ENCODE assay signal across 11 mouse cellular contexts in the genomic region with DNA sequence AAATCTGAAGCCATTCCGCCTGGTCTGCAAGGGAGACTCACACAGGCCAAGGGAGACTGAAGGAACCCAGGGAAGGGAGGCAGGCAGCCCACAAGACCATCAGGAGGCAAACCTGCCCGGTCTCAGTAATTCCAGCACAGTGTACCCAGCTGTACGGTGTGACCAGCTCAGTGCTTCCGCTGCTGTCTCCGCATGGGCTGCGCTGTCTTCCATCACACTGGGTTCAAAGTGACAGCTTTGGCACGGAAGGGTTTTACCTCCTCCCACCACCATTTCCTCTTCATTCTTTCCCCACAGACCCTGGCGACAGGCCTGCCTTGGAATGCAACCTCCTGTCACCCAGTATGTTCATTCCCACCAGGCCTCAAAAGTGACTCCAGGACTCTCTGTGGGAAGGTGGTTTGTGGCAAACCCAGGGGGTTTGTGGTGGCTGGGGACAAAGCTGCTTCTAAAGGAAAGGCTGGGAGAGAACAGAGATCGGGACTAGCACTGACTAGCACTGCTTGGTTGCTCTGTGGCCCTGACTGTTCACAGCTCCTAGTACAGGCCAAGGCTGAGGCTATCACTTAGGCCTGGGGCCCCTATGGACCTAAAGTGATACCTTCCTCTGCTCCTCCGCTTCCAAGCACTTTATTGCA.
DNase-seq lines count a peak whose midpoint lies in the region; ATAC-seq and TF ChIP-seq lines count a peak whose summit lies in the region.
"Had no signal": no experiment of that assay in that cellular context is flagged by ENCODE, and none has a peak within 500 bp of the region (broad histone marks: within the 10 kb centered on the region; RNA-seq: fewer than 3 reads in every experiment).

No protein-coding gene starts in this region.

- no peak for TF ChIP-seq CTCF in stomach, postnatal 0 days (IDR thresholded peaks at IDR 0.05; ENCODE audit: low read depth)

- no peak for TF ChIP-seq EP300 in stomach, postnatal 0 days (optimal IDR thresholded peaks at IDR 0.05)

- WGBS in stomach, embryonic 14.5 days, result 48% methylated on average over 10 of the region's 10 CpGs
- 65% methylated on average over 10 of the region's 10 CpGs for WGBS in stomach, postnatal 0 days
- WGBS in limb, embryonic 15.5 days, result 52% methylated on average over 10 of the region's 10 CpGs

- H3K4me1 ChIP-seq in stomach, embryonic 14.5 days (ENCODE audit: control insufficient read depth, insufficient read depth, low read length), result no peaks in the 10 kb centered on the region
- no peaks in the 10 kb centered on the region for H3K4me1 ChIP-seq in stomach, postnatal 0 days (replicated peaks; ENCODE audit: control insufficient read depth, insufficient read depth)
- H3K4me1 ChIP-seq in limb, embryonic 15.5 days, result peaks cover 13% of the 10 kb centered on the region; the same call in 1 of the 2 replicates
- H3K4me1 ChIP-seq: liver, embryonic 15.5 days had no signal

- 0 out of 2 replicates have a peak, but pooled peaks have one; percentile 28 for ATAC-seq in stomach, embryonic 14.5 days (ENCODE audit: insufficient number of reproducible peaks, insufficient read depth, low FRiP score, low read depth)
- ATAC-seq in stomach, postnatal 0 days (ENCODE audit: low FRiP score, low TSS enrichment), result no peak
- ATAC-seq in limb, embryonic 15.5 days (ENCODE audit: insufficient number of reproducible peaks, low FRiP score, low TSS enrichment, low read depth), result peak; percentile 38; the same call in 1 of the 2 replicates
- ATAC-seq: Patski had no signal

- no peak overlapping the region for H3K4me2 ChIP-seq in stomach, embryonic 14.5 days (replicated peaks; ENCODE audit: low read depth, low read length)
- H3K4me2 ChIP-seq in stomach, postnatal 0 days (replicated peaks; ENCODE audit: low read depth), result no peak overlapping the region
- H3K4me2 ChIP-seq in limb, embryonic 15.5 days, result no peak overlapping the region
- H3K4me2 ChIP-seq: liver, embryonic 15.5 days had no signal

- no peak overlapping the region for H3K4me3 ChIP-seq in stomach, embryonic 14.5 days (ENCODE audit: low read depth, low read length)
- H3K4me3 ChIP-seq in stomach, postnatal 0 days (ENCODE audit: low read depth, low read length), result no peak overlapping the region
- no peak overlapping the region for H3K4me3 ChIP-seq in limb, embryonic 15.5 days
- H3K4me3 ChIP-seq: liver, embryonic 15.5 days had no signal

- H3K9ac ChIP-seq in stomach, embryonic 14.5 days (replicated peaks; ENCODE audit: low read depth, low read length), result no peak overlapping the region
- no peak overlapping the region for H3K9ac ChIP-seq in stomach, postnatal 0 days (ENCODE audit: low read length)
- H3K9ac ChIP-seq in limb, embryonic 15.5 days, result no peak overlapping the region
- H3K9ac ChIP-seq: liver, embryonic 15.5 days had no signal

- H3K27ac ChIP-seq in stomach, embryonic 14.5 days (ENCODE audit: low read length), result no peak overlapping the region
- no peak overlapping the region for H3K27ac ChIP-seq in stomach, postnatal 0 days (replicated peaks)
- peak overlapping the region; percentile 28 for H3K27ac ChIP-seq in limb, embryonic 15.5 days
- H3K27ac ChIP-seq: liver, embryonic 15.5 days had no signal

- no peaks in the 10 kb centered on the region for H3K36me3 ChIP-seq in stomach, embryonic 14.5 days (ENCODE audit: control insufficient read depth, insufficient read depth, low read length)
- H3K36me3 ChIP-seq in stomach, postnatal 0 days (ENCODE audit: control insufficient read depth, insufficient read depth, low read length), result no peaks in the 10 kb centered on the region
- no peaks in the 10 kb centered on the region for H3K36me3 ChIP-seq in limb, embryonic 15.5 days
- H3K36me3 ChIP-seq: liver, embryonic 15.5 days had no signal

- peak; percentile 8 to 23 for DNase-seq in cerebellum, postnatal 10 days
- no peak for DNase-seq in cerebellum, adult 9-10 months
- DNase-seq in stomach, postnatal 0 days (ENCODE audit: low spot score), result no peak
- DNase-seq in spleen, postnatal 36 days (ENCODE audit: low spot score in 2 of 2), result no peak
- DNase-seq in testis, postnatal 10 days (ENCODE audit: low spot score), result no peak
- DNase-seq in cerebellum, postnatal 36 days, result no peak
- DNase-seq: kidney, postnatal 14 days had no signal

- no peaks in the 10 kb centered on the region for H3K27me3 ChIP-seq in stomach, embryonic 14.5 days (ENCODE audit: control insufficient read depth, insufficient read depth, low read length)
- no peaks in the 10 kb centered on the region for H3K27me3 ChIP-seq in stomach, postnatal 0 days (ENCODE audit: control insufficient read depth, insufficient read depth, low read length)
- no peaks in the 10 kb centered on the region for H3K27me3 ChIP-seq in limb, embryonic 15.5 days
- H3K27me3 ChIP-seq: liver, embryonic 15.5 days had no signal

- no peaks in the 10 kb centered on the region for H3K9me3 ChIP-seq in stomach, embryonic 14.5 days (ENCODE audit: control insufficient read depth, low read depth, low read length)
- no peaks in the 10 kb centered on the region for H3K9me3 ChIP-seq in stomach, postnatal 0 days (ENCODE audit: control insufficient read depth, low read length)
- H3K9me3 ChIP-seq in limb, embryonic 15.5 days, result no peaks in the 10 kb centered on the region
- H3K9me3 ChIP-seq: liver, embryonic 15.5 days had no signal

Comparison
In these comparisons a context has a peak if more than half of its experiments do, and no peak if none do; other contexts are left out.
1. DNase-seq: peak in cerebellum, postnatal 10 days (2 of 2); none in cerebellum, adult 9-10 months (single experiment), stomach, postnatal 0 days (single experiment), spleen, postnatal 36 days (0 of 2), testis, postnatal 10 days (single experiment) and cerebellum, postnatal 36 days (0 of 2).